Mouse (Mus musculus) midbrain, embryonic 12.5 days (tissue): Measurements from ENCODE around the gene Bud31. TPM values are rescaled to one million over a fixed set of nuclear protein-coding genes. Genes with fewer than 3 reads are reported as not detected.
"Not testable (repeated sequence)": the region's sequence is repeated elsewhere in the genome, so short reads cannot be mapped to it uniquely, and the experiment has no call there.

Experiments used
- ATAC-seq: fragments of 200-750 bp; cut with Nextera tagmentation; 2 replicates; pipeline ENCODE4 v1.8.0; 2017; ENCODE audit warnings: low read depth, moderate TSS enrichment, moderate library complexity; ENCODE audit not compliant: low FRiP score
- H3K27ac ChIP-seq: fragments of 300-500 bp; sonication (generic); replicated peaks from 2 replicates; pipeline ENCODE4 v1.5.1; 2016; ENCODE audit warnings: mild to moderate bottlenecking
- H3K27me3 ChIP-seq: fragments of 300-500 bp; sonication (generic); 2 replicates; pipeline ENCODE4 v1.6.1; 2016; ENCODE audit warnings: mild to moderate bottlenecking
- H3K36me3 ChIP-seq: fragments of 300-500 bp; sonication (generic); 2 replicates; pipeline ENCODE4 v1.6.1; 2016
- H3K4me1 ChIP-seq: fragments of 300-500 bp; sonication (generic); 2 replicates; pipeline ENCODE4 v1.6.1; 2016
- H3K4me2 ChIP-seq: fragments of 300-500 bp; sonication (generic); replicated peaks from 2 replicates; pipeline ENCODE4 v1.6.1; 2016; ENCODE audit warnings: mild to moderate bottlenecking, moderate library complexity
- H3K4me3 ChIP-seq: fragments of 300-500 bp; sonication (generic); 2 replicates; pipeline ENCODE4 v1.5.1; 2016; ENCODE audit warnings: mild to moderate bottlenecking
- H3K9ac ChIP-seq: fragments of 300-500 bp; sonication (generic); replicated peaks from 2 replicates; pipeline ENCODE4 v1.6.1; 2016; ENCODE audit warnings: mild to moderate bottlenecking, moderate library complexity
- H3K9me3 ChIP-seq: fragments of 300-500 bp; sonication (generic); 2 replicates; pipeline ENCODE4 v1.6.1; 2016; ENCODE audit warnings: mild to moderate bottlenecking
- WGBS: fragments of 180-500 bp; shearing (Covaris S2); methylation state at CpG from one replicate; pipeline ENCODE4 v1.1.7; 2016; 5-methylcytosine and 5-hydroxymethylcytosine counted together
- polyA plus RNA-seq: library from polyadenylated mRNA; unstranded; fragments of >200 nt; fragmentation: Nextera tagmentation; extraction: Ambion mirVana; gene quantifications from 2 replicates; pipeline ENCODE4 v1.2.1, GENCODE M21; 2016

Gene Bud31
- polyA plus RNA-seq, 1 experiment from 2014 or later, result 228 TPM

- no peak overlapping the region for H3K4me2 ChIP-seq
- ATAC-seq, result no peak
- H3K27me3 ChIP-seq, result no peaks in the 10 kb centered on the region
- no peak overlapping the region for H3K4me3 ChIP-seq
- 92% methylated on average over 11 of the region's 11 CpGs for WGBS
- H3K9ac ChIP-seq, result no peak overlapping the region
- H3K9me3 ChIP-seq, result no peaks in the 10 kb centered on the region
- H3K4me1 ChIP-seq, result no peaks in the 10 kb centered on the region
- H3K36me3 ChIP-seq, result peaks cover 92% of the 10 kb centered on the region
- H3K27ac ChIP-seq, result no peak overlapping the region
These were observed 10.0 kb upstream of the Bud31 start for GRCm38 (mm10) chr5:145130191-145130590.

- H3K36me3 ChIP-seq, result peaks cover 93% of the 10 kb centered on the region
- no peaks in the 10 kb centered on the region for H3K9me3 ChIP-seq
- no peak for ATAC-seq
- 95% methylated on average over 3 of the region's 3 CpGs for whole genome bisulfite sequencing
- H3K27ac ChIP-seq, result no peak overlapping the region
- no peaks in the 10 kb centered on the region for H3K27me3 ChIP-seq
- no peak overlapping the region for H3K9ac ChIP-seq
- no peak overlapping the region for H3K4me2 ChIP-seq
- H3K4me1 ChIP-seq, result no peaks in the 10 kb centered on the region
- H3K4me3 ChIP-seq, result no peak overlapping the region
These were observed 9.2 kb upstream of the Bud31 start for GRCm38 (mm10) chr5:145130995-145131394.

GRCm38 (mm10) chr5:145133275-145133674 lies 6.9 kb upstream of the Bud31 start:
- H3K4me3 ChIP-seq, H3K4me2 ChIP-seq, H3K27ac ChIP-seq, ATAC-seq, H3K4me1 ChIP-seq, H3K27me3 ChIP-seq, H3K9me3 ChIP-seq, H3K9ac ChIP-seq: not testable (repeated sequence)
- 88% methylated on average over 6 of the region's 6 CpGs for WGBS
- H3K36me3 ChIP-seq, result peaks cover 89% of the 10 kb centered on the region

- H3K9ac ChIP-seq, result peak overlapping the region; percentile 91
- WGBS, result 19% methylated on average over 6 of the region's 6 CpGs
- no peaks in the 10 kb centered on the region for H3K9me3 ChIP-seq
- H3K4me2 ChIP-seq, result peak overlapping the region; percentile 93
- no peak overlapping the region for H3K27ac ChIP-seq
- H3K36me3 ChIP-seq, result peaks cover 58% of the 10 kb centered on the region
- H3K27me3 ChIP-seq, result no peaks in the 10 kb centered on the region
- no peak for ATAC-seq
- H3K4me3 ChIP-seq, result peak overlapping the region; percentile 94
- peaks cover 27% of the 10 kb centered on the region for H3K4me1 ChIP-seq
These were observed 1.3 kb upstream of the Bud31 start for GRCm38 (mm10) chr5:145138836-145139235.

DNA sequence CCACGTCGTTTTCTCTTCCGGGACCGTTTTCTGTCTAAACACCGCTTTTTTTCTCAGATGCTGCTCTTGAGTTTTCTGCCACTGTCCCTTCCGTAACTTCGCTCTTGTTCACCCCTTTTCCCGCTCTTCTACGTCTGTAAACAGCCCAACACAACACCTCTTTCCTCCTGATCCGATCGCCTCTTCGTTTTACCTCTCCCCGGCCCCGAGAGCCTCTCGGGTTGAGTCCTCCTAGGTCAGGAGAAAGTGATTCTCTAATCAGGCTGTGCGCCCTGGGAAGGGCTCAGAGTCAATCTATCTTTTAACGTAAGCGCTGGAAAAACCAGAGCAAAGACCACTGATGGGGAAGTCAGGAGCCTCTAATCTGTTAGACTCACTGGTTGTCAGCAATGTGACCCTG lies 449 bp downstream of the Bud31 start:
- peak overlapping the region; percentile 82 for H3K27ac ChIP-seq
- H3K4me3 ChIP-seq, result peak overlapping the region; percentile 94
- peaks cover 60% of the 10 kb centered on the region for H3K36me3 ChIP-seq
- H3K4me1 ChIP-seq, result peaks cover 27% of the 10 kb centered on the region
- H3K4me2 ChIP-seq, result peak overlapping the region; percentile 93
- peak overlapping the region; percentile 91 for H3K9ac ChIP-seq
- H3K27me3 ChIP-seq, result no peaks in the 10 kb centered on the region
- WGBS, result under 1% methylated on average over 18 of the region's 18 CpGs
- no peak for ATAC-seq
- H3K9me3 ChIP-seq, result no peaks in the 10 kb centered on the region

GRCm38 (mm10) chr5:145147748-145148147 lies 7.6 kb downstream of the Bud31 start:
- Histone ChIP-seq H3K36me3 (peaks cover 98% of the 10 kb centered on the region), H3K4me1 (no peaks in the 10 kb centered on the region), H3K4me3 (no peak overlapping the region), H3K27me3 (no peaks in the 10 kb centered on the region), H3K27ac (no peak overlapping the region), H3K9me3 (no peaks in the 10 kb centered on the region), H3K4me2 (no peak overlapping the region), H3K9ac (no peak overlapping the region)
- no peak for ATAC-seq
- 92% methylated on average over 5 of the region's 5 CpGs for WGBS

DNA sequence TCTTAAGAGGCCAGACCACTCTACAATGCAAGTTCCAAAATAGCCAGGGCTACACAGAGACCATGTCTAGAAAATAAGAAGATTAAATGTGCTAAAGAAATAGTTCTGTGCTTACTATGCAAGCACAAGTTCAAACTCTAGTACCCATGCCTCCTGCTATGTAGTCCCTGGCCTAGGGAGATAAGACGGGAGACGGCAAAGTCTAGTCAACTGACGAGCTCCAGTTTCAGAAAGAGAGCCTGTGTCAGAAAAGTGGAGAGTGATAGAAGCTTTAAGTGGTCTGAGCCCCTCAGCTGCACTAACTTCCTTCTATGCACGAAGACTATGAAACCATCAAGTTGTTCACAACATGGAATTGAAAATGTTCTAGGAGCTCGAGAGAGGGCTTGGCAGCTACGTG lies 9.1 kb downstream of the Bud31 start:
- Histone ChIP-seq H3K36me3 (peaks cover 94% of the 10 kb centered on the region), H3K4me3 (no peak overlapping the region), H3K9ac (no peak overlapping the region), H3K4me2 (no peak overlapping the region), H3K4me1 (no peaks in the 10 kb centered on the region), H3K27ac (no peak overlapping the region), H3K27me3 (no peaks in the 10 kb centered on the region), H3K9me3 (no peaks in the 10 kb centered on the region)
- ATAC-seq, result no peak
- 93% methylated on average over 6 of the region's 6 CpGs for WGBS

- H3K36me3 ChIP-seq, result peaks cover 86% of the 10 kb centered on the region
- 92% methylated on average over 5 of the region's 5 CpGs for WGBS
These were observed 12.5 kb downstream of the Bud31 start for GRCm38 (mm10) chr5:145152690-145153089.

DNA sequence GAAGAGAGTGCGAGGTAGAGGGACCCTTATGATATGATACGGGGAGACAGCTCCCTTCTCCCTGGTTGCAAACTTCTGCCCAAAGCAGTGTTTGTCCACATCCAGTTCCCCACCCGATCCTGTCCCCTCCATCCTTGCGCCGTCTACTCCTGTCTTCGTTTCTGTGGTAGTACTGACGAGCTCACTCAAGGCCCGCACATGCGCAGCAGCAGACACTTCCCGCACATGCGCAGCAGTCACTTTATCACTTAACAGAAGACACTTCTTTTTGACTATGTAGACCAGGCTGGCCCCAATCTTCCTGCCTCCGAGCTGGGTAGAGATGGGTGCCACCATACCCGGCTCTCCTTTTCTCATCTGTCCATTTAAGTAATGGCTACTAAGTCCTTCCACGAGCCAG lies 21.2 kb downstream of the Bud31 start:
- no peak overlapping the region for H3K27ac ChIP-seq
- H3K4me1 ChIP-seq, result peaks cover 11% of the 10 kb centered on the region
- no peak overlapping the region for H3K4me2 ChIP-seq
- H3K27me3 ChIP-seq, result no peaks in the 10 kb centered on the region
- 91% methylated on average over 14 of the region's 14 CpGs for WGBS
- H3K9ac ChIP-seq, result no peak overlapping the region
- H3K9me3 ChIP-seq, result no peaks in the 10 kb centered on the region
- no peak for ATAC-seq
- H3K4me3 ChIP-seq, result no peak overlapping the region
- peaks cover 81% of the 10 kb centered on the region for H3K36me3 ChIP-seq

More at GRCm38 (mm10) chr5:145152690-145153089, 12.5 kb downstream of the Bud31 start:
- no peaks in the 10 kb centered on the region for H3K9me3 ChIP-seq
- no peak overlapping the region for H3K27ac ChIP-seq
- H3K4me3 ChIP-seq, result no peak overlapping the region
- no peaks in the 10 kb centered on the region for H3K4me1 ChIP-seq
- H3K4me2 ChIP-seq, result no peak overlapping the region
- no peak overlapping the region for H3K9ac ChIP-seq
- H3K27me3 ChIP-seq, result no peaks in the 10 kb centered on the region
- no peak for ATAC-seq

DNA sequence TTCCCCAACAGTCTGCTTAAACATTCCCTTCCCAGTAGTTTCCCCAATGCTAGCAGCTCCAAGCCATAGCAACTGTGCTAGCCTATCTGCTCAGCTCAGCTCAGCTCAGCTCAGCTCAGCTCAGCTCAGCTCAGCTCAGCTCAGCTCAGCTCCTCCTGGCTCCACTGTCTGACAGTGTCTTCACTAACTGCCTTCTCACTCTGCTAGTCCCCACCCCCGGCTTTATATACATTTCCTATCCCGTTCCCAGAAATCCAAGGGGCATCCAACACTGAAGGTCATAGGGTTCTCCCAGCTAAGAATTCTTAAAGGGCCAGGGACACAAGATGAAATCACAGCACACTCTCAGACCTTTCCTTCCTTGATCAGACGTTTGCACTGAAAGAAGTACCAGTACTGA lies 24.5 kb downstream of the Bud31 start:
- Histone ChIP-seq H3K27ac (no peak overlapping the region), H3K9ac (no peak overlapping the region), H3K36me3 (peaks cover 53% of the 10 kb centered on the region), H3K27me3 (no peaks in the 10 kb centered on the region), H3K4me2 (no peak overlapping the region), H3K4me1 (peaks cover 27% of the 10 kb centered on the region), H3K4me3 (no peak overlapping the region), H3K9me3 (no peaks in the 10 kb centered on the region)
- 68% methylated on average over 3 of the region's 3 CpGs for WGBS
- ATAC-seq, result no peak

- Histone ChIP-seq H3K36me3 (peaks cover 51% of the 10 kb centered on the region), H3K4me3 (no peak overlapping the region), H3K4me1 (peaks cover 27% of the 10 kb centered on the region), H3K9me3 (no peaks in the 10 kb centered on the region), H3K27me3 (no peaks in the 10 kb centered on the region), H3K4me2 (no peak overlapping the region), H3K9ac (no peak overlapping the region), H3K27ac (no peak overlapping the region)
- ATAC-seq, result no peak
- WGBS, result 90% methylated on average over 15 of the region's 15 CpGs
These were observed 25.0 kb downstream of the Bud31 start for GRCm38 (mm10) chr5:145165184-145165583.

- H3K27me3 ChIP-seq, result no peaks in the 10 kb centered on the region
- no peaks in the 10 kb centered on the region for H3K9me3 ChIP-seq
- H3K4me2 ChIP-seq, result peak within 1 kb of the TSS; percentile 96
- peak within 1 kb of the TSS; percentile 88 for H3K4me3 ChIP-seq
- H3K9ac ChIP-seq, result peak within 1 kb of the TSS; percentile 93
- H3K36me3 ChIP-seq, result peaks cover 49% of the 10 kb centered on the region
- H3K4me1 ChIP-seq, result peaks cover 27% of the 10 kb centered on the region
- ATAC-seq, result peak; percentile 97
- WGBS, result under 1% methylated on average over 51 of the region's 51 CpGs
- H3K27ac ChIP-seq, result peak within 1 kb of the TSS; percentile 83
These were observed 26.6 kb downstream of the Bud31 start, which contains the start of the genes Ptcd1 and Cpsf4 for GRCm38 (mm10) chr5:145166536-145167305. Ptcd1 (minus strand) TSS chr5:145167108. Cpsf4 (plus strand) TSS chr5:145167213.
